Mouse (Mus musculus): ENCODE measurements at regions not wholly inside any gene's neighbourhood (a gene's known extent, or its start where the extent isn't known, plus 50 kb on each side); places are given as distances from the start of the nearest gene placed in this dataset.
A peak's percentile ranks its signal among the peaks of the same experiment; 100 is the strongest.
"Not testable (repeated sequence)": the region's sequence is repeated elsewhere in the genome, so short reads cannot be mapped to it uniquely, and the experiment has no call there.

GRCm38 (mm10) chr8:20116785-20117184 lies 213.6 kb downstream of the Gm31371 start:
- H3K4me2 ChIP-seq (ENCODE audit: low read length); H3K27me3 ChIP-seq (replicated peaks; ENCODE audit: control insufficient read depth, insufficient read depth, low read length); ATAC-seq; H3K36me3 ChIP-seq (ENCODE audit: control insufficient read depth, insufficient read depth, low read length); H3K4me3 ChIP-seq (ENCODE audit: low read depth, low read length); H3K9me3 ChIP-seq (replicated peaks; ENCODE audit: control insufficient read depth, low read length); H3K4me1 ChIP-seq (ENCODE audit: control insufficient read depth, insufficient read depth, low read length); H3K27ac ChIP-seq (ENCODE audit: low read depth, low read length); DNase-seq (ENCODE audit: low spot score); H3K9ac ChIP-seq (ENCODE audit: low read length): not testable (repeated sequence)
- WGBS = 78% methylated on average over 2 of the region's 2 CpGs

- H3K9ac ChIP-seq (ENCODE audit: low read length) = not testable (repeated sequence)
Measured at GRCm38 (mm10) chr8:20119581-20119980, 216.4 kb downstream of the Gm31371 start.

GRCm38 (mm10) chr8:20120186-20120585 lies 217.0 kb downstream of the Gm31371 start:
- H3K27ac ChIP-seq (ENCODE audit: low read depth, low read length); H3K9me3 ChIP-seq (replicated peaks; ENCODE audit: control insufficient read depth, low read length); ATAC-seq; H3K9ac ChIP-seq (ENCODE audit: low read length); H3K36me3 ChIP-seq (ENCODE audit: control insufficient read depth, insufficient read depth, low read length); H3K4me1 ChIP-seq (ENCODE audit: control insufficient read depth, insufficient read depth, low read length); DNase-seq (ENCODE audit: low spot score); H3K27me3 ChIP-seq (replicated peaks; ENCODE audit: control insufficient read depth, insufficient read depth, low read length); H3K4me3 ChIP-seq (ENCODE audit: low read depth, low read length); H3K4me2 ChIP-seq (ENCODE audit: low read length): not testable (repeated sequence)
- WGBS = 94% methylated on average over 2 of the region's 2 CpGs

More at GRCm38 (mm10) chr8:20119581-20119980, 216.4 kb downstream of the Gm31371 start:
- not testable (repeated sequence) for ATAC-seq; H3K36me3 ChIP-seq (ENCODE audit: control insufficient read depth, insufficient read depth, low read length); H3K9me3 ChIP-seq (replicated peaks; ENCODE audit: control insufficient read depth, low read length); H3K4me1 ChIP-seq (ENCODE audit: control insufficient read depth, insufficient read depth, low read length); H3K4me3 ChIP-seq (ENCODE audit: low read depth, low read length); H3K27me3 ChIP-seq (replicated peaks; ENCODE audit: control insufficient read depth, insufficient read depth, low read length); DNase-seq (ENCODE audit: low spot score); H3K4me2 ChIP-seq (ENCODE audit: low read length); H3K27ac ChIP-seq (ENCODE audit: low read depth, low read length)
- WGBS = 80% methylated on average over 4 of the region's 4 CpGs

- not testable (repeated sequence) for H3K9me3 ChIP-seq (replicated peaks; ENCODE audit: control insufficient read depth, low read length); H3K9ac ChIP-seq (ENCODE audit: low read length); ATAC-seq; H3K4me3 ChIP-seq (ENCODE audit: low read depth, low read length); DNase-seq (ENCODE audit: low spot score); H3K27ac ChIP-seq (ENCODE audit: low read depth, low read length); H3K36me3 ChIP-seq (ENCODE audit: control insufficient read depth, insufficient read depth, low read length); H3K4me1 ChIP-seq (ENCODE audit: control insufficient read depth, insufficient read depth, low read length); H3K27me3 ChIP-seq (replicated peaks; ENCODE audit: control insufficient read depth, insufficient read depth, low read length); H3K4me2 ChIP-seq (ENCODE audit: low read length)
- WGBS = 93% methylated on average over 8 of the region's 11 CpGs
Measured at GRCm38 (mm10) chr8:20121391-20121909, 218.3 kb downstream of the Gm31371 start.

GRCm38 (mm10) chr8:20122067-20122925 lies 219.1 kb downstream of the Gm31371 start:
- H3K4me1 ChIP-seq (ENCODE audit: control insufficient read depth, insufficient read depth, low read length); H3K27me3 ChIP-seq (replicated peaks; ENCODE audit: control insufficient read depth, insufficient read depth, low read length); H3K9me3 ChIP-seq (replicated peaks; ENCODE audit: control insufficient read depth, low read length); H3K36me3 ChIP-seq (ENCODE audit: control insufficient read depth, insufficient read depth, low read length): not testable (repeated sequence)
- Histone ChIP-seq H3K4me3 (ENCODE audit: low read depth, low read length) (peak overlapping the region; percentile 46), H3K4me2 (ENCODE audit: low read length) (0 out of 2 replicates have a peak overlapping the region, but pooled peaks have one; percentile 16), H3K27ac (ENCODE audit: low read depth, low read length) (peak overlapping the region; percentile 66), H3K9ac (ENCODE audit: low read length) (peak overlapping the region; percentile 74)
- ATAC-seq (peak; percentile 100), DNase-seq (ENCODE audit: low spot score) (peak; percentile 97)
- WGBS = 13% methylated on average over 60 of the region's 72 CpGs

- 88% methylated on average over 5 of the region's 5 CpGs for WGBS
Measured at GRCm38 (mm10) chr8:20123545-20123944, 220.4 kb downstream of the Gm31371 start.

GRCm38 (mm10) chr8:20135626-20136025 lies 227.4 kb downstream of the Gm15319 start:
- not testable (repeated sequence) for H3K4me2 ChIP-seq (ENCODE audit: low read length); ATAC-seq; H3K4me3 ChIP-seq (ENCODE audit: low read depth, low read length); H3K27ac ChIP-seq (ENCODE audit: low read depth, low read length); H3K36me3 ChIP-seq (ENCODE audit: control insufficient read depth, insufficient read depth, low read length); H3K9ac ChIP-seq (ENCODE audit: low read length); DNase-seq (ENCODE audit: low spot score); H3K9me3 ChIP-seq (replicated peaks; ENCODE audit: control insufficient read depth, low read length); H3K27me3 ChIP-seq (replicated peaks; ENCODE audit: control insufficient read depth, insufficient read depth, low read length); H3K4me1 ChIP-seq (ENCODE audit: control insufficient read depth, insufficient read depth, low read length)
- no CpG with 5 or more reads among the region's 1 CpGs for WGBS

More at GRCm38 (mm10) chr8:20123545-20123944, 220.4 kb downstream of the Gm31371 start:
- H3K4me3 ChIP-seq (ENCODE audit: low read depth, low read length); H3K27ac ChIP-seq (ENCODE audit: low read depth, low read length); ATAC-seq; H3K4me2 ChIP-seq (ENCODE audit: low read length); H3K9me3 ChIP-seq (replicated peaks; ENCODE audit: control insufficient read depth, low read length); H3K27me3 ChIP-seq (replicated peaks; ENCODE audit: control insufficient read depth, insufficient read depth, low read length); H3K36me3 ChIP-seq (ENCODE audit: control insufficient read depth, insufficient read depth, low read length); H3K4me1 ChIP-seq (ENCODE audit: control insufficient read depth, insufficient read depth, low read length); DNase-seq (ENCODE audit: low spot score); H3K9ac ChIP-seq (ENCODE audit: low read length): not testable (repeated sequence)

- 84% methylated on average over 4 of the region's 4 CpGs for WGBS
- H3K27ac ChIP-seq (ENCODE audit: low read depth, low read length); H3K9me3 ChIP-seq (replicated peaks; ENCODE audit: control insufficient read depth, low read length); H3K27me3 ChIP-seq (replicated peaks; ENCODE audit: control insufficient read depth, insufficient read depth, low read length); H3K4me1 ChIP-seq (ENCODE audit: control insufficient read depth, insufficient read depth, low read length); H3K9ac ChIP-seq (ENCODE audit: low read length); DNase-seq (ENCODE audit: low spot score); H3K4me2 ChIP-seq (ENCODE audit: low read length); ATAC-seq; H3K4me3 ChIP-seq (ENCODE audit: low read depth, low read length); H3K36me3 ChIP-seq (ENCODE audit: control insufficient read depth, insufficient read depth, low read length): not testable (repeated sequence)
Measured at GRCm38 (mm10) chr8:20145436-20145835, 217.6 kb downstream of the Gm15319 start.

Measured in forebrain, embryonic 14.5 days (tissue).